Mouse (Mus musculus) CD4-positive, CD25-positive, alpha-beta regulatory T cell, adult 4 months (primary cell): ENCODE data around the gene Prdm16. TPM values are rescaled to one million over a fixed set of nuclear protein-coding genes. Genes with fewer than 3 reads are reported as not detected.

ENCODE experiments used
- ATAC-seq: one replicate; pipeline ENCODE4 v1.8.0; 2017
- polyA plus RNA-seq, 2 experiments: library from polyadenylated mRNA; unstranded; fragments of 100-300 nt; shearing (Covaris generic); gene quantifications; one replicate each; pipeline ENCODE4 v1.2.1; 2017

The Prdm16 gene
- polyA plus RNA-seq, 2 experiments from 2014 or later, result 2.2 to 2.7 TPM

DNA sequence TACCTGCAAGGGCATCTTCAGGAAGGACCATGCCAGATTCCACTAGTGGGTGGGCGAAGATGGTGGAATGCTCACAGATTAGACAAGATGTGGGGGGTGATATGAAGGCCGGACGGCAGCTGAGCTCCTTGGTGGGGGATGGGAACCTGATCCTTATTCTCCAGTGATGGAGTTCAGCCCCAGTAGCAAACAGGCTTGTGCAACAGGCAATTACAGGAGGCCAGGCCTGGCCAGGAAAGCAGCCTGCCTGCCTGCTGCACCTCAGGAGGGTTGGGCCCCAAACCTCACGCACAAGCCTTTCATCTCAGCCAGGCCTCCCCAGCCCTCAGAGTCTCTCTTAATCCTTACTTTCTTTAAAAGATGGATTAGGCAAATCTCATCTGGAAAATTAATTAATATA lies 124.9 kb downstream of the Prdm16 start:
- no peak for ATAC-seq

- no peak for ATAC-seq
These were observed 129.8 kb downstream of the Prdm16 start for GRCm38 (mm10) chr4:154506774-154507435.

DNA sequence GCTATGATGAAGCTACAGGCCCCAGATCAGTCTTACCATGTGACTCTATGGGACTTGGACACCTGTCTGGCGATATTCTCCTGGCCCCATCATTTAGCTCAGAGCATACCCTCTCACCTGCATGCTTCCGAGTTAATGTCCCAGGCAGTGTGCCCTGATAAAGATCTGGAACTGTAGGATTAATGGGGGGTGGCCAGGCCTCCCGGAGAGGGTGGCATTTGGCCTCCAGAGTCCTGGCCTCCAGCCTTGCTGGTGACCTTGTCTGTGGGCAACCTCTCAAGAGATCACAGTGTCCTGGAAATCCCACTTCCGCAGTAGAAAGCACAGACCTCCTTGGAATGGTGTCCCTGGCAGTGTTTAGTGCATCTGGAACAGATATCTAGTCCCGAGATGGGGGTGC lies 131.4 kb downstream of the Prdm16 start:
- ATAC-seq, result no peak

DNA sequence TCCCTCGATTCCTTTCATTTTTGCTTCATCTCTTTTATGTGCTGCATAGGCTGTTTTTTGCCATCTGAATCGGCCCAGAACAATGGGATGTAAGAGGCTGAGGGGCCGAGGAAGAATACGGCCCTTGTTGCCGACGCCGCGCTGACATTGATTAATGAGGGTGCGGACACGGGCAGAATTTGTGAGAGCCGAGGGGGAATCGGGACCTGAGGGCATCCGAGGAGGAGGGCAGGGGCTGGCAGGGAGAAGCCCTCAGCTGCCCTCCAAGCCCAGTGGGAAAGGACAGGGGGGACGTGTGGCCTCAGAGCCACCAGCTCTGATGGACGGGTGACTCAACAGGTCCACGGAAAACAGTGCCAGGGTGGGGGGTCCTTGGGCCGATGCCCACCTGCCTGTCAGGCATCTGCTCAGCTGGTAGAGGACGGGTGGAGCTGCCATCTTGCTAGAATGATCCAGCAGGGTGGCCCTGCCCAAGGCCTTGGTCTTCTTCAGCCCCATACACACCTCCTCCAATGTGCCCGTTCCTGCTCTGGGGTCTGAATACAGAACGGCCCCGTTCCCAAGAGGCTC lies 133.3 kb downstream of the Prdm16 start:
- ATAC-seq, result no peak

GRCm38 (mm10) chr4:154502403-154503000 lies 134.2 kb downstream of the Prdm16 start:
- no peak for ATAC-seq

DNA sequence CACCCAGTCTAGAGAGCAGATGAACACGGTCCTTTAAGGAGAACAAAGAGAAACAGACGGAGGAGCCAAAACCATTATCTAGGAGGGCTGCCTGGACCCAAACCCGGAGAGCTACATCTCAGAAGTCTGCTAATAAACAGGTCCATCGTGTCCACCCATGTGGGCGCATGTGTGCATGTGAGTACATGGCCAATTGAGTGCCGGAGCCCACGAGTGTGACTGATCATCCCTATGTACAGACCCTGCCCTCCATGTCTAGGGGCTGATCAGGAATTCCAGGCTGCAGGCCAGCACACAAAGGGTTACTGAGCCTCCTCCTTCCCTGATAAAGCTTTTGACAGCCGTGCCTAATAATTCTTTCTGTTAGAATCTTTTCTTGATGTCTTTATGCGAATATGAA lies 136.0 kb downstream of the Prdm16 start:
- no peak for ATAC-seq

DNA sequence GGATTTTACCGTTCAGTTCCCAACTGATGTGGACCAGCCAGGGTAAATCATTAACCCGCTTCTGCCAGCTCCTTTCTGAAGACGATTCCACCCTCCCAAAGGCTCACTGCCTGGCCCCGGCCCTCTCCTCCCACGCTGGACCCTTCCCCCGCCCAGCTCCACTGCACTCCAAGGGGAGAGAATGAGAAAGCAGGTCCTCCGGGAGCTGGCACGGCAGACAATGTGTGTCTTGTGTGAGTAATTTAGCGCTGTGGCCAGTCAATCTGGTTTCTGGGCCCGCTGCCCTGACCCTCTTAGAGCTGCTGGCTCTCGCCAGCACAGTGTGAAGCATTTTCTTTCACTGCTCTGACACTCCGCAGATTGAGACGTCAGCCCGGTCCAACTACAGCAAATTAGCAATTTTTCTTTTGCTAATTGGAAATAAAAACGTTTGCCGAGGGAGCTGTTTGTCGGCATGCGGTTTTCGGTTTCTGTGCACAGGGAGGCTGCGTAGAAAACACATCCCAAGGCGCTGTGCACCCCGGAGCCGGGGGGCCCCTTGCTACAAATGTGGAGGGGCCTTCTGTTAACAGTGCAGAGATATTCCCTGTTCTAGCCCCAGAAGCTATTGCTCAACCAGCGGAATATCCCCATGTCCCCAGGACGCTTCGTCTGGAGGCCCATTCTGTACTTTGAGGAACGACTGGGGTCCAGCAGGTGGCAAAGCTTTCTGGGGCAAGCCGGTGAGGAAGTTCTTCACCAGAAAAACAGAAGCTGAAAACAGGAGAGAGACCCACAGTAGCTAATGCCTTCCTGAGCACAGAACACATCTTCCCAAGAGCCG lies 136.8 kb downstream of the Prdm16 start:
- ATAC-seq, result no peak

GRCm38 (mm10) chr4:154497423-154498175 lies 139.1 kb downstream of the Prdm16 start:
- no peak for ATAC-seq

DNA sequence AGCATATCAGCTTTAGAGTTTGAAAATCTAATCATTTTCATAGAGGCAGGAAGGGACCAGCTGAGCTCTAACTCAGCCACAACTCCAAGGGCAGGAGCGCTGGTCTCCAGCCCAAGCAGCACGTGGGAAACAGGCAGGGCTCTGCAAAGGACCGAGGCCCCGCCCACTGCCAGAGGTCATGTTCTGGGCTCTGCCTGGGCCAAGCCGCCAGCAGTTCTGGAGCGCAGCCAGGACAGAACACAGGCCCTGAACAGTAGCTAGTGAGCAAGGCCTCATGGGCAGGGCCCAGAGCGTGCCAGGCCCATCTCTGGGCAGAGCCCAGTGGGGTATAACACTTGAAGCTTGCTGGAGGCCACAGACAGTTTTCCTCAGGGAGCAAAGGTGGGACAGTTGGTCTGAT lies 139.7 kb downstream of the Prdm16 start:
- ATAC-seq, result no peak

GRCm38 (mm10) chr4:154496522-154496921 lies 140.2 kb downstream of the Prdm16 start:
- no peak for ATAC-seq

GRCm38 (mm10) chr4:154493996-154494395 lies 142.7 kb downstream of the Prdm16 start:
- no peak for ATAC-seq

DNA sequence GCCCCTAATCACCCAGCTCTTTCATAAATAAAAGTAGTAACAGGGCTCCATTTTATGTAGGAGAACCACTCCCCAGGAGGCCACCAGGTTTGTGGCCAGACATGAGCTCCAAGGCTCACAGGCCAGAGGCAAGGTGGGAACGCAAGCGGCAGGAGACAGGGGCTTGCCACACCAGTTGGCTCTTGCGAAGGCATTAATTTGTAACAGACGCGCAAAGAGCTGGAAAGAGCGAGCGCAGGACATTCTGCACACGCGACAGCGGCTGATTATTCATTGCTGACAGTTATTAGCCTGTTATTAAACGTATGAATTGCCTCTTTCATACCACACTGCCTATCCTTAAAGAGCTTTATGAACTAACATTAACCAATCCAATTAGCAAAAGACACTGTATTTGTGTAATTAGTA lies 144.0 kb downstream of the Prdm16 start:
- ATAC-seq, result no peak

DNA sequence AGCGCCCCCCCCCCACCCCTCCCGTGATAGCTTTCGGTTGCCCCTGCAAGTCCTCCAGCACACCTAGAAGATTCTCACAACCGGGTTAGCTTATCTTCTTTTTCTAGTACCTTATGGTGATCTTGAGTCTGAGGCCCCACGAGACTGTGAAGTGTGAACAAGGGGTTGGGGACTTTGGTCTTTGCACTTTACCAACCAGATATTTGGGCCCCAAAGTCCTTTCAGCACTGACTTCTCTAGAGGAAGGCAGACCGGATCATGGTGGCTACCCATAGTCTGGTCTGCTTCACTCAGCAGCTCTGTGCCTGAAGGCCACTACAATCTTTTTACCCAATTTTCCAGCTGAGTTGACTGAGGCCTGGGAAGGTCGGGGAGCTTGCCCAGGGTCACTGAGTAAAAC lies 144.4 kb downstream of the Prdm16 start:
- no peak for ATAC-seq

GRCm38 (mm10) chr4:154488031-154488430 lies 148.6 kb downstream of the Prdm16 start:
- no peak for ATAC-seq

DNA sequence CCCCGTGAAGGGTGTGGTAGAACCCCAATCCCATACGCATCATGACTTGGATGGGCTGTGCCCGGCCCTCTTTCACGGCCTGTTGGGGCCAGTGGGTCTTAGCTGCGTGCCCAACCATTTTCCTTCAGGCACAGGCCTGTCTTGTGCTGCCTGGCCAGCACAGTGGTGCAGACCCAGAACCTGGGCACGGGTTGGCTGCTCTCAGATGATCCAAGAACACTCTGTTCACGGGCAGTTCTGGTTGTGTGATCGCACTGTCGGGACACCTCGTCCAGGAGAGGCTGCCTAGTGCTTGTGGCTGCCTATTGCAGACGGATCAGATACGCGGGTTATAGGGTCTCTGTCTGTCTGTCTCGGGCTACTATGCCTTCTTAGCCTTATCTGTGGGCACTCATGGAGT lies 154.0 kb downstream of the Prdm16 start:
- ATAC-seq, result no peak

DNA sequence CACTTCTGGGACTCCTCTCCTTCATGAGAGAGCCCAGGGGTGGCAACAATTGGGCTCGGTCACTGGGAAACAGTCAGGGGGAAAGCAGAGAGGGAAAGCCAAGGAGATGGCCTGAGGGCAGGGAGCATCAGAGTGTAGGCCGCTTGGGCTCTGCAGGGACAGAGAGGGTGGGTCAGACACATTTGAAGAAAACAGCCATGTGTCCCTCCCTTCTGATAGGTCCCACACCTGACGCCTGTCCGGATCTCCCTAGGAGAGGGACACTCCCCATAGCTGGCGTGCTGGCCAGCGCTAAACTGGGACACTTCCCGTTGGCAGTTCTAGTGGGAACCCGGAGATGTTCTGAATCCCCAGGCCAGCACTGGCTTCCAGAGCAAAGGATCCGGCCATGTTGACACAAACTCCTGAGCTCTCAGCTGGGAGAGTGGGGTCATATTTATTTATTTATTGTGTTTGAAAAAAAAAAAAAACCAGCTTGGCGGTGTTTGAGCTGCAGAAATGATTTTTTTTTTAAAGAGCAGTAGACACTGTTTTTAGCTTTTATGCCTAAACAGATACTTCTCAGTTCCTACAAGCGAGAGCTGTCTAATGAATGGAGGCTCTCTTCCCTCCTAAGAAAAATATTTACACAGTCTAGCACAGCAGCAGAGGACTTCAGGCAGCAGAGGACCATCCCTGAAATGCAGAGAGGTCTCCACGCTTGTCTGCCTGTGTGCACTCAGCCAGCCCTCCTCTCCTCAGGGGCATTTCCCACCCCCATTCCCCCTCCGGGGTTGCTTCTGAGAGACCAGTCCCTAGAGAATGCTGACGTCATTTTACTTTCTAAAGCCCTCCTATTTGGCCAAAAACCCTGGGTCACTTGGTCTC lies 154.7 kb downstream of the Prdm16 start:
- no peak for ATAC-seq

GRCm38 (mm10) chr4:154480544-154481260 lies 156.0 kb downstream of the Prdm16 start:
- ATAC-seq, result no peak

GRCm38 (mm10) chr4:154480143-154480542 lies 156.5 kb downstream of the Prdm16 start:
- ATAC-seq, result no peak

GRCm38 (mm10) chr4:154478933-154479613 lies 157.6 kb downstream of the Prdm16 start:
- ATAC-seq, result no peak

- ATAC-seq, result no peak
These were observed 162.9 kb downstream of the Prdm16 start for GRCm38 (mm10) chr4:154473571-154474307.
